Mouse (Mus musculus) megakaryocyte, adult 5-6 weeks (primary cell): ENCODE results near the gene 1700029I15Rik. TPM values are rescaled to one million over a fixed set of nuclear protein-coding genes. Genes with fewer than 3 reads are reported as not detected.
A peak's percentile ranks its signal among the peaks of the same experiment; 100 is the strongest.
"Not testable (repeated sequence)": the region's sequence is repeated elsewhere in the genome, so short reads cannot be mapped to it uniquely, and the experiment has no call there.

Source experiments
- ATAC-seq: 2 replicates; pipeline ENCODE4 v1.8.0; 2016; ENCODE audit warnings: mild to moderate bottlenecking, inconsistent platforms; ENCODE audit not compliant: poor library complexity, severe bottlenecking
- total RNA-seq, 2 experiments: library from RNA; stranded (forward) in 1 of 2; stranded (reverse) in 1 of 2; fragments of 153-499, 151-499 nt in 1 of 2; fragments of 221-1000, 200-1000 nt in 1 of 2; gene quantifications; 2 replicates each; pipeline versions ENCODE4 v1.2.3 to v1.2.4; 2015 to 2017

The 1700029I15Rik gene
- total RNA-seq, 2 experiments from 2014 or later, result 3.1 to 3.5 TPM

DNA sequence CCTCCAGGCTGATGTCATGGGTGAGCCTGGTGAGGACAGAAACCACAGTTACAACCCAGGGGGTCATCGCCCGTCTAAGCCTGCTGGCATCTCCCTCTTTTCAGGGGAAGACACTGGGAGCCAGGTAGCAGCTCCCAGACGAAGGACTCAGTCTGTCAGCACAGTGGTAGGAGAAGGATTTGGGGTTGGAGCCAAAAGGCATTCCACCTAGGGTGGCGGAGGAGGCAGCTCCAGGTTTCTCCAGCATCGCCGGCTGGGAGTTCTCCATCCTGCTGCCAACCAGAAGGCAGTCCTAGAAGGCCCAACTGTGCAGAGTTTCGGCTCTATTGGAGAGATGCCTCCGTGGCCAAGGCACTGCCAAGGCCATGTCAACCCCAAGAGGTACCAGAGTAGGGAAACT, 8.8 kb downstream of the 1700029I15Rik start:
- ATAC-seq, result no peak

DNA sequence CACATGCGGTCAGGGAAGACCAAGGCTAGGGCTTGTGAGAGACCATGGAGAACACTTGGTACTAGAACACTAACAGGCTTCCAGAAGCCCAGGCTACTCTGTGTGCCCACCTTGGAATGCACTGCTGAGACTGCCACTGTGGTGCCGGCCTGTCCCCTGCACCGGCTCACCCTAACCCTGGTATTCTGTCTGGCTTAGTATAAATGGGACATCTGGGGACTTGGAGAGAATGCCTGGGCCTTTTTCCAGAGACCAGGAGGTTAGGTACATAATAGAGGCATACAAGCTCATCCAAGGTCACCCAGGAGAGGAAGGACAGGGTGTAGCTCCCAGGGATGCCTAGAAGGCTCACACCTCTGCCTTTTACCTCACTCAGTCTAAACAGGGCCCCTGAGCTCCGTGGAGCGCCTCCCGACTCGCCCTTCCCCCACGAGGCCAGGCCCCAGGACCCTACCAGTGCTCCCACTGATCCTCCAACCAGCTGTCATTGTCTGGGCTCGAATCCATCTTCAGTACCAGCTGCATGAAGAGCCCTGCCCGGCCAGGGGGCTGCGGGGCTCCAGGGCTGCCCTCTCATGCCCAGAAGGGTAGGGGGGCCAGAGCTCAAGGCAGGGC, 9.5 kb downstream of the 1700029I15Rik start:
- no peak for ATAC-seq

DNA sequence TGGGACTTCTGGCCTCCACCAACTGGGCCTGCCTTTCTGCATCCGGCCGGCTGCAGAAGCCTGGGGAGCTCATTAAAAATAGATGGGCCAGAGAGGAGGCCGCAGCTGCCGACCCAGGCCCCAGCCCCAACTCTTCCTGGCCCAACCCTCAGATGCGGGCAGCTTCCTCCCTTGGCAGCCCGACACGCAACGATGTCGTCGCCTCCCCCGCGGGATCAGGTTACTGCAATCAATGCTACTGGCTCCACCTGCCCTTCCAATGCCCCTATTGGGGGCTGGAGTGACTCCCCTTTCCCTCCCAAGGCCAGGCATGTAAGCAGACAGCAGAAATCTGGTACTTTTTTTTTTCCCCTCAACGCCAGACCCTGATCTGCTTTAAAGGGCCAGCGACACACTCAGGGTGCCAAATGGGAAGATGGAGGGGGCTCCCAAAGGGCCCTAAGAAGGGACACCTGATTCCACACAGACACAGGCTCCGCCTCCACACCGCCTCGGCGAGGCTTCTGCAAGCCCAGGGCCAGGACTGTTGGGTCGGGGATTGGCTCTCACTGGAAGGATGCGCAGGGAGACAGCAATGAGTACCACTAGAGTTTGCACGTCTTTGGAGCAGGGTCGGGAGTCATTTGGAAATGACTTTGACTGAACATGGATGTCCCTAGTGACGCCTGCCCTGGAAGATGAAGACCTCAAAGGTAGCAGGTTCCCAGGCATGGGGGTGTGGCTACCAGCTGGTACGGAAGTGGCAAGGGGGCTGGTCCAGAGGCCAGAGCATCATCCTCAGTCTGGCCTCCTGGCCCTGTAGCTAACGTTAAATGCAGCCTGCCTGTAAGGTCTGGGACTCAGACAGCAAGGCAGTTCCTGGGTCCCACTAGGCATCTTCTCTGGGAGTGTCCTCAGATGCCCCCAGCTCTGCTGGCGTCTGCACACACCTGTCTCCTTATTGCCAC, 10.3 kb downstream of the 1700029I15Rik start:
- no peak for ATAC-seq

DNA sequence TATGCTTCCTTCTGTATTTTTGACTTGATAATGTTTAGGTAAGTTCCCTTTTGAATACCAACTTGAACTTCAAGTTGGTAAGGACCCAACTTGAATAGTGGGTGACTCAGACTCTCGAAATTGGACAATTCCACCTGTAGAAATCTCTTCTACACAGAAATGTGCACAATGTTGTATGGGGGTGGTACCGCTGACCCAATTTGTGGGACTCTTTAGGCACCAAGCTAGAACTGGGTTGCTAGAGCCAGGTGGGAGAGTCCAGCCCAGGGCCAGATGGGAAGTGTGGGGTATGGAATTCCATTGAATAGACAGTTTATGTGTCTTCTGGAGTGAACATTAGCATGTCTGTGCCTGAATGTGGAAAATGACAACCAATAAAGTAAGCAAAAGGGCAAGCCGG, 13.2 kb downstream of the 1700029I15Rik start:
- ATAC-seq, result no peak

DNA sequence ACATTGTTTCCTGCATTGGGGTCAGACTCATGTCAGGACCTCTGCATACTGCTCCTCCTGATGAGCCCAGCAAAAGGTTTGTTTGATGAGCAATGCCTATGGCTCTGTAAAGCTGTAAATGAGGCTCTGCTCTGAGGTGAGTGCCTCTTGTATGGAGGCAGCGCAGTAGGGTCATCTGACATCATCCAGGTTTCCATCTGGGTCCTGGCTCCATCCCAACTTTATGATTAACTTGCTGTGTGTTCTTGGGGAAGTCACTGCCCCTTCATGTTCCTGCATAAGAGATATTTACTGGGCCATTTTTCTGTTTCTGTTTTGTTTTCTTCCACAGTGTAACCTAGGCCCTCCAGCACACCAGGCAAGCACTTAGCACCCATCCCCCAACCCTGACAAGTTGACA, 15.1 kb downstream of the 1700029I15Rik start:
- no peak for ATAC-seq

DNA sequence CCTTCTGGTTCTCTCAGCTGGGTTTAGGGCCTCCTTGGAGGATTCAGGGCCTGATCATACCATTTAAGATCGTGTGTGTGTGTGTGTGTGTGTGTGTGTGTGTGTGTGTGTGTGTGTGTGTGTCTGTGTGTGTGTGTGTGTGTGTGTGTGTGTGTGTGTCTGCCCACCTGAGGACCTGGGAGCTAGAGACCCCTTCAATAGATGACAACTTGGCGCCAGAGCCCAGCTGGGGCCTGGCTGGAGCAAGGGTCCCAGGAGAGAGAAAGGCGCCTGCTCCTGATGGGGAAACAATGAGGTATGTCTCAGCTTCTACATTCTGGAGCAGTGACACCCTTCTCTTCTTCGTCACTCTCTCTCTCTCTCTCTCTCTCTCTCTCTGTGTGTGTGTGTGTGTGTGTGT, 17.5 kb downstream of the 1700029I15Rik start:
- ATAC-seq, result not testable (repeated sequence)

DNA sequence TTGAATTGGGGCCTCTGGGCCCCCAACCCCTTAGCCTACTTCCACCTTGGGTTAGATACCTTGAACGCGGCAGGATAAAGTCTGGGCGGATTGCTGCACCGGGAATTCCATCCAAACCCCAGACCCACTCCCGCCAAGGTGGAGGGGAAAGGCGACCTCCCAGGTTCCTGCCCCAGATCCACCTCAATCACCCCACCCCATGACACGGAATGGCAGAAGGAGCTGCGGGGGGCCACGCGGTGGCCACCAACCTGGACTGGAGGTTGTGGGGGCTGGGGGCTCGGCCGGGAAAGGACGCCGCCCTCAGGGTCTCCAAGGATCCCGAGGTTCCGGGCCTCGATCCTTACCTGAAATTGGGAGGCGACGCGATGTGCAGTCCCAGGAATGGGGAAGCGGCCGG, 18.3 kb downstream of the 1700029I15Rik start:
- ATAC-seq, result no peak

DNA sequence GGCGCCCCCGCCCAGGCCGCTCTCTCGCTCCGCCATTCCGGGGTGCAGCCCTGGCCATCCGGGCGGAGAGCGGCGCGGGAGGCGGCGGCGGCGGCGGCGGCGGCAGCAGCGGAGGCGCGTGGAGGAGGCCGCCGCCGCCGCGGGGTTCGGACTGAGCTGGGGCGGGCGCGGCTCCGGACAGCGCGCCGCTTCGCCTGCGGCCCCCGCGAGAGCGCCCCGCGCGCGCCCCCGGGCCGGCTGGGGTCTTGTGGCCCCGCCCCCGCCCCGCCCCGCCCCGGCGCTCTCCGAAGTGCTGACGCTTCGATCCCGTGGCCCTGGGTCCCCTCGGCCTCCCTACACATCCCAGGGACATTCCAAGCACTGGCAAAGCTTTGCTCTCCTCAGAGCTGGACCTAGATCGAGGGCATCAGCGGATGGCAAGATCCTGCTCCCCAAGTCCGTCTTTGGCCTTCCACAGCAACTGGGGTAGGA, 18.8 kb downstream of the 1700029I15Rik start, which contains the start of gene Mapk8ip1:
Gene Mapk8ip1 (minus strand): TSS at position 173 of the 471 bp plus-strand sequence.
- no peak for ATAC-seq

DNA sequence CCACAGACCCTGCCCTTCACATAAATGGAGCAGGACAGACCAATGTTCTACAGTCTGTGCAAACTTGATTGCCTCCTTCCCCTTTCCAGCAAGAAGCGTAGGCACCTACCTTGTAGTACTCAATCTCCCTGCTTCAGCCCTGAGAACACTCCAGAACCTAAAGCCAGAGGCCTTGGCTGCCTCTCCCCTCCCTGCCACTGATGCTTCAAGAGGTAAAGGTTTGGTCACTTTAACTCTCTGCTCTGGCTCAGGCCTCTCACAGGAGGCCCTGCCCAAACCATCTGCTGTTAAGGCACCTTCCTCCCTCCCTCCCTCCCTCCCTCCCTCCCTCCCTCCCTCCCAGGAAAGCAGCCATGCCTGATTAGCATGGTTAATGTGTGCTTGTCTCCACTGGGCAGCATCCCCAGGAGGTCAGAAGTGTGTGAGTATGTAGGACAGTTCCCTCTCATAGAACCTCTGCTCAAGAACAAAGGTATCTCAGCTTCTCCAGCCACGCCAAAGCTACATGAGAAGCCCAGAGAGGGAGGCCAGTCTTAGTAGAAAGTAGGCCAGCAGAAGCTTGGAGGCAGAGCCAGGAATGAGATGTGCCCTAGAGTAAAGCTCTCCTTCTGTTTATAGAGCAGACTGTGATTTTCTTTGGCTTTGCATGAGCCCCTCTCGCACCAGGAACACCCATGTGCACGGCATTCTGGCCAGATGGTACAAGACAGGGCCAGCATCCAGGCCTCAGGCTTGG, 20.4 kb downstream of the 1700029I15Rik start:
- ATAC-seq, result no peak

DNA sequence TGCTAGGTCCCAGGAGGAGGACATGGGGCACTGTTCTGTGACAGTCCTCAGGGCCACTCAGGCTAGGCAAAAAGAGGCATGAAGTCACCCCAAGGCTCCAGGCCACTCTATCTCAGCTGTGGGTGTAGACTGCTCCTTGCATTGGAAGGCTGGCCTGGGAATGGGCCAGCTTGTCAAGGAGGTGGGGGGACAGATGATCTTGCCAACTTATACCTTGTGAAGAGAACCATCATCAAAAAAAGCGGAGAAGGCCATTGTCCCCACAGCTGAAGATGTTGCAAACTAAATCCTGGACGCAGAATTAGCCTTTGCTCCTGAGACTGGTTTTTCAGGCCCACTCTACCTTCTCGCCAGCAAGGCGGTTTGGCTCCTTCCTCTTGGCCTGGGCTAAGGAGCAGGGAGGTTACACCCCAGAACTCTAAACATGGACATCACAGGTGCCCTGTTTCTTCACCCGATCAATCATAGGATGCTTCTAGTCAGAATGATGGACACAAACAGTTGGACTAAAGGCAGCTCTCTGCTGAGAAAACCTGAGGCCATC, 21.5 kb downstream of the 1700029I15Rik start:
- no peak for ATAC-seq

DNA sequence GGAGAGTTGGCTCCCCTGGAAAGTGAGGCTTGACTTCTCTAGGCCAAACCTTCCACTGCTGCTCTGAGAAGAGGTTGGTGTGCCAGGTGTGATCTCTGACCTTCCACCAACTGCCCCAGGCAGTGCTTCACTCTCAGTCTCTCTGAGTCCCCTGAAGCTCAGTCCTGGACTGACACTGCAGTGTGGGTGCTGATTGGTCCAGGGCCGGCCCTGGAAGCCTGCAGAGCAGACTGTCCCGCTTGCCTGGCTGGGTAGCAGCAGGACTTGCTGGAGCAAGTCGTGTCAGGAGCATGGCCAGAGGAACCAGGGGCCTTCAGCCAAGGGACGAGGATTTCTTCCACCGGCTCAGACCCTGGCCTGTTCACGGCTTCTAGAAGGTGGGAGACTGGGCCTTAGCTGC, 22.4 kb downstream of the 1700029I15Rik start:
- no peak for ATAC-seq

DNA sequence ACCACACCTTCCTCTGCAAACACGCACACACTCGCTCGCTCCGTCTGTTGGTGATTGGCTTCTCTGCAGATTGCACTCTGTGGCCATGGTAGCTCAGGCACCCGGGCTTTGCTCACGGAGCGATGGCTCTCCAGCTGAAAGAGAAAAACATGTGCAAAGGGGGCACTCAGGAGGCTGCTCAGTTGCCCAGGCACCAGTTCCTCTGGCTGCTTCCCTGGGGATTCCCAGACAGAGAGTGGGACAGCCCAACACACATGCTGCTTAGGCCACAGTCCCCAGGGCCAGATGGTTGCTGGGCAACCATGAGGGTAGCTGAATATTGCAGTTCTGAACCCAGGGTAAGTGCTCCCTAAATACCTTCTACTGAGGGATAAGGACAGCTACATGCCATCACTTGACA, 23.3 kb downstream of the 1700029I15Rik start:
- ATAC-seq, result no peak

DNA sequence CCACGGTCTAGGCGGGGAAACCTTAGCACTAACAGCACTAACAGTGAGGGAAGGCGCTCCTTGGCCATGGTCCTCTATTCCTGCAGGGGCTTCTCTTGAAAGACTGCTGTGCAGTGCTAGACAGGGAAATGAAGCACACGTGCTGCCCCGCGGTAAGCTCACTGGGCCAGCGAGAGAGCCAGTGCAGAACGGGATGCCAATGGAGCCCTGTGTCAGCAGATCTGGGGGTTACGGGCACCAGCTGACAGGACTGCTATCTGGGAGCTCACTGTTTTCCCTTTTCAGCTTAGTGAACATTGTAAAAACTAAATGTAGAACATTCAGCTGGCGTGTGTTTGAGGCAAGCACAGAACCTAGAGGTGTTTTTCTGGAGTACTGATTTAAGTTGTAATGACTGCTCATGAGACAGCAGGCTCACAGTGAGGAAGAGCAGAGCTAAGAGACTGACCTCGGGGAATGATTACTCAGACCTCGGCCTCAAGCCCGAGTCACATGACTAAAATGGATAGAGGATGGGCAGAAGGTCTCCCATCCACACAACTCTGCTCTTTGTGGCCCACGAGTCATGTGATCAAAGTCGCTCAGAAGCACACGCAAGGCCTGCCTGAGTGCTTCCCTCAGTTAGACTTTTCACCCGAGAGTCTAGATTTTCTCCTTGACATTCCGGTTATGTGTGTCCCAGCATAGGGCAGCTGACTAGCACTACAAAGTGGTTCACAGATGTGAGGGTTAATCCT, 26.1 kb downstream of the 1700029I15Rik start:
- no peak for ATAC-seq

DNA sequence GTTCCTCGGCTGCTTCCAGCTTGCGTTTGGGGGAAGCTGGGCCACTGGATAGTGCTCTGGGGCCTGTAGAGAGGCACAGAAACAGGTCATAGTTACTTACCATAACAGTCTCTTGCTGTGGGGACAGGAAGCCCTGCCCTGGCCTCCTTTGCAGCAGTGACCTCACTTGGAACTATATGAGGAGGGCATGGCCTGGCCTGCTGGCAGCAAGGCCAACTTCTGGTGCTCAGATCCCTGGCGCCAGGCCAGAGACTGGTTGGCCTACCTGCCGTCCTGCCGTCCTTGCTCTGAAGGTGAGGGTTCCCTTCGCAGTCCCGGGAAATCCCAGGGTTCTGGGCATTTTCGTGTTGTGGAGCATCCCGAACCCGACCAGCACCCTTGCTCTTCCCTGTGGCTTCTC, 29.4 kb downstream of the 1700029I15Rik start:
- ATAC-seq, result no peak

DNA sequence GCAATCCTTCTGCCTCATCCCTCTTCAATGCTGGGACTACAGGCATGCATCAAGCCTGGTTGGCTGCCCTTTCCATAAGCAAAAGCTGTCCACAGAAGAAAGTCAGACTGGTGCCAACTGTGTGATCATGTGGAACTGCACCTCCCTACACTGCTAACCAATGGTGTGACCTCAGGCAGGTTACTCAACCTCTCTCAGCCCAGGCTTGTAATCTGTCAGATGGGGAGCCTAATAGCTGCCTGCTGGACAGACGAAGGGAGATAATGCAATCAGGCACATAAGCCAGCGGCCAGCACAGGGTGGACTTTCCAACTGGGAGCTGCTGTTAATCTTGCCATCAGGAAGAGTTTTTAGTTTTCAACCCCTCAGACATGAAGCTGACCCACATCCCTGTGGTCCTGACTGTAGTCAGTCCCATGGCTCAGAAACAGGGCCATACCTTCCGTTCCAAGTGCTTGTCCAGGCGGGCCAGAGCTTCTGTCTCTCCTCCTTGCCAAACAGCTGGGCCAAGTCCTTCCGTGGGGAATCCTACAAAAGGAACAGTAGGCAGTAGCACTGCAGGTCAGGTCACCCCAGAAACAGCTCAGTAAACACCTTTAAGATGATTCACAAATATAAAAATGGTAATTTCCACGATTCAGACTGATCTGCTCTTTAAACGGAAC, 39.5 kb downstream of the 1700029I15Rik start:
- ATAC-seq, result no peak

DNA sequence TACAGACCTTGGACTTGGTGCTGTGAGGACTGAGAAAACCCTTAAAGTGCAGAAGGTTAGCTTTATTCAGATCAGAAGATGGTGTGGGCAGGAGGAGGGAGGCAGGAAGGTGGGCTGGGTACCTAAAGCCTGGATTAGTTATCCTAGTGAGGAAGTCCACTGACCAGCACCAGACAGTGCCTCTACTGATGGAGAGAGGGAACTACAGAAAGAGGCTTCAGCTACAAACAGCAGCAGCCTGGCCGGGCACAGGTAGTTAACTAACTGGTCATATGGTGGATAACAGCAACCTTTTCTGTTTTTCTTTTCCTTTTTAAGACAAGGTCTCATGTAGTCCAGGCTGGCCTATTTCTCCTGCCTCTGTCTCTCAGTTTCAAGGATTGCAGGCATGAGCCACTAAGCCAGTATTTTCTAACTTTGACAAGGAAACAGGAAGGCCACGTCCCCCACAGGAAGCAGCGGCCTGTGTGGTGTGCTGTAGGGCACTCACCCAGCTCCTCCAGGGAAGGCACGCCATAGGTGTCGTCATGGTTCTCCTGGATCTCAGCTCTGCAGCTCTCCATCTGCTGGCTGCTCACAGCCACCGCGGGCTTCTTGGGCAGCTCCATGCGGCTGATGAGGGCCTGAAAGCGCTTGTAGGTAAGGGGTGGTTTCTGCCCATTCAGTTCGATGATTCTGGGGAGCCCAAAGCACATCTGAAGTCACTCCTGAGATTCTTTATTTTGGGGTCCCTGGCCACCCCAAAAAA, 40.2 kb downstream of the 1700029I15Rik start:
- ATAC-seq, result peak; percentile 88

DNA sequence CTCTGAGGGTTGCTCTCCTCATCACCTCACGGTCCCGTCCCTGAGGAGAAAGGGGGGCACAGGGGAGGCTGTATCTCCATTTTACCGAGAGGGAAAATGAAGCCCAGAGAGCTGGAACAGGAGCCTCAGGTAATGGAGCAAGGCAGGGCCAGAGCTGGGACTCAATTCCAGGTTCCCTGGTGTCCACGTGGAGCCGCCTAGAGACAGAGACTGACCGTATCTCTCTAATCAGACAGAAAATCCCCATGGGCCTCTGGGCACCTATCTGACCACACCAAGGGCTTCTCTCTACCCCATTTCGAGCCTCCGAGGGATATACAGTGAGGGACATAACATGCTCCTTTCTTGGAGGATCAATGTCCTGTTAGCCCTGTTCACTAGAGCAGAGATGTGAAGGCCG, 40.8 kb downstream of the 1700029I15Rik start:
- no peak for ATAC-seq

DNA sequence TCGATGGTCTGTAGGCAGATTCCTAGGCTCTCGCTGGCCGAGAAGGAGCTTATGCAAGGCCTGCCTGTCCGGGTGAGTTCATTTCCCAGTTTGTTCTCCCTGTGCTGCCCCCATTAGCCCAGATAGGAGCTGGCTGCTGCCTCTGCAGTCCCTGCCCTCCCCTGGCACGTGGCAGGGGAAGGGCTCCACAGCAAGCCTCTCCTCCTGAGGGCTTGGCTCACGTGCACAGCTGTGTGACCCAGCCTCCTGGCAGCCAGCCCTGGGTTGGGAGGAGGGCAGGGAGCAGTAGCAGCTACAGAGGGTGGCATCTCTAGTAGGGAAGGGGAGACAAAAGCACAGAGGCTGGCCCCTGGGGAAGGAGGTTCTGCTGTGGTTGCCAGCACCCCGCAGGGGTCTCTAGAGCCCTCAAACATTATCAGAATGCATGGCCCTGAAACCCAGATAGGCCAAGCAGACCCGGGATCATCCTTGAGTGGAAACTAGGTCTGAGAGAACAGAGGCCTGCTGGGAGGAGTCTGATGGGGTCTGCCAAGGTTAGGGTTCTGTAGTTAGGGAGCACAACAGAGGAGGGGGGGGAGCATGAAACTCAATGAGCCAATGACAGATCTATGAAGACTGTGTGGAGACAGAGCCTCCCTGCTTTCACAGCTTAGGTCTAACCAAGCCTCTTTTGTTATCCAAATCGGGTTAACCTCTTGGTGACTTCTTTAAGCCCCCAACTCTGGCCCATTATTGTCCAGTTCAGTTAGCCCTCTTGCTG, 41.5 kb downstream of the 1700029I15Rik start:
- no peak for ATAC-seq
